Mouse (Mus musculus) kidney, embryonic 14.5 days (tissue): Measurements from ENCODE around the gene Rreb1. TPM values are rescaled to one million over a fixed set of nuclear protein-coding genes. Genes with fewer than 3 reads are reported as not detected.

Source experiments
- ATAC-seq: fragments of 200-750 bp; cut with Nextera tagmentation; 2 replicates; pipeline ENCODE4 v1.8.0; 2017; ENCODE audit warnings: moderate number of reproducible peaks, mild to moderate bottlenecking, moderate TSS enrichment, moderate library complexity; ENCODE audit not compliant: low FRiP score, low TSS enrichment
- H3K27ac ChIP-seq: fragments of 300-500 bp; sonication (generic); 2 replicates; pipeline ENCODE4 v1.5.1; 2014; ENCODE audit warnings: low read depth, mild to moderate bottlenecking, low read length, moderate library complexity, mixed read lengths
- H3K27me3 ChIP-seq: fragments of 300-500 bp; sonication (generic); 2 replicates; pipeline ENCODE4 v1.6.1; 2014; ENCODE audit warnings: mild to moderate bottlenecking, low read length; ENCODE audit not compliant: control insufficient read depth, insufficient read depth
- H3K36me3 ChIP-seq: fragments of 300-500 bp; sonication (generic); 2 replicates; pipeline ENCODE4 v1.6.1; 2014; ENCODE audit warnings: low read length, mixed read lengths; ENCODE audit not compliant: control insufficient read depth, insufficient read depth
- H3K4me1 ChIP-seq: fragments of 300-500 bp; sonication (generic); 2 replicates; pipeline ENCODE4 v1.6.1; 2014; ENCODE audit warnings: low read length, mixed read lengths; ENCODE audit not compliant: control insufficient read depth, insufficient read depth
- H3K4me2 ChIP-seq: fragments of 300-500 bp; sonication (generic); replicated peaks from 2 replicates; pipeline ENCODE4 v1.6.1; 2014; ENCODE audit warnings: low read depth, mild to moderate bottlenecking, low read length
- H3K4me3 ChIP-seq: fragments of 300-500 bp; sonication (generic); 2 replicates; pipeline ENCODE4 v1.5.1; 2014; ENCODE audit warnings: mild to moderate bottlenecking, low read length
- H3K9ac ChIP-seq: fragments of 300-500 bp; sonication (generic); 2 replicates; pipeline ENCODE4 v1.6.1; 2014; ENCODE audit warnings: low read depth, mild to moderate bottlenecking, low read length, moderate library complexity
- H3K9me3 ChIP-seq: fragments of 300-500 bp; sonication (generic); 2 replicates; pipeline ENCODE4 v1.6.1; 2016; ENCODE audit warnings: low read length; ENCODE audit not compliant: control insufficient read depth
- WGBS: fragments of 180-500 bp; shearing (Covaris S2); extraction: QIAGEN DNeasy Blood & Tissue Kit; methylation state at CpG from one replicate; pipeline ENCODE4 v1.1.7; 2014; 5-methylcytosine and 5-hydroxymethylcytosine counted together
- polyA plus RNA-seq: library from polyadenylated mRNA; unstranded; fragments of >200 nt; fragmentation: Nextera tagmentation; extraction: Ambion mirVana; gene quantifications from 2 replicates; pipeline ENCODE4 v1.2.1, GENCODE M21; 2014

Gene Rreb1
- polyA plus RNA-seq, 1 experiment from 2014 or later = 16.7 TPM

- H3K9ac ChIP-seq = no peak overlapping the region
- H3K4me2 ChIP-seq = no peak overlapping the region
- no peaks in the 10 kb centered on the region for H3K36me3 ChIP-seq
- H3K27ac ChIP-seq = 0 out of 2 replicates have a peak overlapping the region, but pooled peaks have one; percentile 42
- H3K4me3 ChIP-seq = no peak overlapping the region
- ATAC-seq = no peak
- no peaks in the 10 kb centered on the region for H3K27me3 ChIP-seq
- 60% methylated on average over 3 of the region's 3 CpGs for WGBS
- H3K9me3 ChIP-seq = no peaks in the 10 kb centered on the region
- peaks cover 51% of the 10 kb centered on the region for H3K4me1 ChIP-seq
Observed at GRCm38 (mm10) chr13:37866846-37867245, 88.6 kb downstream of the Rreb1 start.

- Histone ChIP-seq H3K27me3 (no peaks in the 10 kb centered on the region), H3K4me3 (no peak overlapping the region), H3K27ac (no peak overlapping the region), H3K4me1 (peaks cover 40% of the 10 kb centered on the region), H3K4me2 (no peak overlapping the region), H3K36me3 (no peaks in the 10 kb centered on the region), H3K9ac (no peak overlapping the region), H3K9me3 (no peaks in the 10 kb centered on the region)
- no peak for ATAC-seq
- 63% methylated on average over 12 of the region's 12 CpGs for WGBS
Observed at GRCm38 (mm10) chr13:37870118-37870908, 92.1 kb downstream of the Rreb1 start.

- no peak overlapping the region for H3K4me2 ChIP-seq
- peaks cover 43% of the 10 kb centered on the region for H3K4me1 ChIP-seq
- no peaks in the 10 kb centered on the region for H3K36me3 ChIP-seq
- no peak overlapping the region for H3K9ac ChIP-seq
- WGBS = 90% methylated on average over 2 of the region's 2 CpGs
- H3K4me3 ChIP-seq = no peak overlapping the region
- no peak for ATAC-seq
- H3K27ac ChIP-seq = no peak overlapping the region
- H3K9me3 ChIP-seq = no peaks in the 10 kb centered on the region
- no peaks in the 10 kb centered on the region for H3K27me3 ChIP-seq
Observed at GRCm38 (mm10) chr13:37872142-37872835, 94.1 kb downstream of the Rreb1 start.

GRCm38 (mm10) chr13:37873125-37873891 lies 95.1 kb downstream of the Rreb1 start:
- Histone ChIP-seq H3K4me1 (peaks cover 43% of the 10 kb centered on the region), H3K27me3 (no peaks in the 10 kb centered on the region), H3K9ac (no peak overlapping the region), H3K9me3 (no peaks in the 10 kb centered on the region), H3K4me2 (no peak overlapping the region), H3K36me3 (no peaks in the 10 kb centered on the region), H3K27ac (no peak overlapping the region), H3K4me3 (no peak overlapping the region)
- WGBS = 84% methylated on average over 7 of the region's 7 CpGs
- ATAC-seq = no peak

GRCm38 (mm10) chr13:37875919-37876318 lies 97.7 kb downstream of the Rreb1 start:
- no peak overlapping the region for H3K27ac ChIP-seq
- no peaks in the 10 kb centered on the region for H3K9me3 ChIP-seq
- H3K27me3 ChIP-seq = no peaks in the 10 kb centered on the region
- peaks cover 48% of the 10 kb centered on the region for H3K4me1 ChIP-seq
- H3K36me3 ChIP-seq = no peaks in the 10 kb centered on the region
- ATAC-seq = no peak
- H3K9ac ChIP-seq = no peak overlapping the region
- H3K4me3 ChIP-seq = no peak overlapping the region
- H3K4me2 ChIP-seq = no peak overlapping the region
- 67% methylated on average over 2 of the region's 2 CpGs for WGBS

GRCm38 (mm10) chr13:37876366-37876765 lies 98.2 kb downstream of the Rreb1 start:
- Histone ChIP-seq H3K27me3 (no peaks in the 10 kb centered on the region), H3K4me2 (no peak overlapping the region), H3K4me1 (peaks cover 45% of the 10 kb centered on the region), H3K9me3 (no peaks in the 10 kb centered on the region), H3K27ac (no peak overlapping the region), H3K36me3 (no peaks in the 10 kb centered on the region), H3K4me3 (no peak overlapping the region), H3K9ac (no peak overlapping the region)
- WGBS = 67% methylated on average over 5 of the region's 5 CpGs
- ATAC-seq = no peak

GRCm38 (mm10) chr13:37876836-37877235 lies 98.6 kb downstream of the Rreb1 start:
- Histone ChIP-seq H3K9me3 (no peaks in the 10 kb centered on the region), H3K27me3 (no peaks in the 10 kb centered on the region), H3K27ac (no peak overlapping the region), H3K4me1 (peaks cover 43% of the 10 kb centered on the region), H3K36me3 (no peaks in the 10 kb centered on the region), H3K9ac (no peak overlapping the region), H3K4me2 (no peak overlapping the region), H3K4me3 (no peak overlapping the region)
- ATAC-seq = no peak
- WGBS = 54% methylated on average over 4 of the region's 4 CpGs

GRCm38 (mm10) chr13:37877241-37877640 lies 99.0 kb downstream of the Rreb1 start:
- no peak for ATAC-seq

More at GRCm38 (mm10) chr13:37877241-37877640, 99.0 kb downstream of the Rreb1 start:
- Histone ChIP-seq H3K4me1 (peaks cover 42% of the 10 kb centered on the region), H3K27ac (no peak overlapping the region), H3K4me2 (no peak overlapping the region), H3K27me3 (no peaks in the 10 kb centered on the region), H3K36me3 (no peaks in the 10 kb centered on the region), H3K4me3 (no peak overlapping the region), H3K9me3 (no peaks in the 10 kb centered on the region), H3K9ac (no peak overlapping the region)
- WGBS = 81% methylated on average over 3 of the region's 3 CpGs
